Mouse (Mus musculus) kidney, adult 8-10 months (tissue): ENCODE measurements around the gene Dnajc25.

Experiments
- DNase-seq, 2 experiments: peaks; one replicate each; pipeline ENCODE4 v3.0.0; 2022

The Dnajc25 gene

DNA sequence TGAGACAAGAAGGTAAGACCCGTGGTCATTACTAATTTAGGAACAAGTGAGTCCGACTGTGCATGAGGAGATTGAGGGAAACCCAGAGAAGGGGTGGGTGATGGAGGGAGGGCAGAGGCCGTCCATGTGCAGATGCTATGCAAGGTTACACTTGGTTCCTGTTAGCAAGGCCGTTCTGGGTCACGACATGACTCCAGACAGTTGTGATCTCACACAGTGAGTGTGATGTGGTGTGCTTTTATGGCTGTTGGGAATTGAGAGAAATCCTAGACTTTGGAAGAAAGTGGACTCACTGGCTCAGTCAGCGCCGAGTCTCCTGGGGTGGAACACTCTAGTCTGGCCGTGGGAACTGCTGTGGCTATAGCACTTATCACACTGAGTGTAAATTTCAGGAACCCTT is 11.3 kb downstream of the Dnajc25 start:
- DNase-seq, result no peak

DNA sequence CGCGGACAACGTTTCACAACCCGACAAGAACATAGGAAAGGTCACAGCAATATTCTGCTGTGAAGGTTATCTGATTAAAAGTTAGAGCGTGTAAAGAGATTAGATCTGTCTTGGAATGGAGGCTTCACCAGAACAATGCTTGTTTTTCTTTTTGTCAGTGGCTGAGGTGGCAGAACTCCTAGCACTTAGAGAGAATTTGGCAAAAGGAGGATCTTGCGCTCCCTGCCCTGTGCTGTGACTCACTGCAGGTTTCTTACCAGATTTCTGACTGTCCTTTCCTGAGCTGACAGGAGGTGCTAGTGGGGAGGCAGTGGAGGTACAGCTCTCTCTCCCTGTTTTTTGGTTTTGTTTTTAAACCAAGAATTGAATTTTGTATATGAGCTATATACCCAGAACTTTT is 12.2 kb downstream of the Dnajc25 start:
- DNase-seq, result no peak

DNA sequence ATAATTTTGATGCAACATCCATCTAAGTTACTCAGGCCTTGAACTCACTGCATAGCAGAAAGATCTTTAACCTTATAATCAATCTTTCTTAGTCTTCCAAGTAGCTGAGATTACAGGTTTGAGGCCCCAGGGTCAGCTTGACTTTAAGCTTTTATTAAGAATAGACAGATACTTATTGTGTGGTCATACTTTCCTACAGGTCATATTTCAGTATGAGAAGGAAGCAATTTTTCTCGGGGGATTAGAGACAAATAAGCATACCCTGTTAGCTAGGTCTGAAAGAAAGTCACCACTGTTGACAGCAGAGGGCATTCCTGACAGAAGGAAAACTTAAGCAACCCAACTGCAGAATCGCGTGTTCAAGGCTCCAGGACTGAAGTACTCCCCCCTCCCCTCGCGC is 13.1 kb downstream of the Dnajc25 start:
- no peak for DNase-seq

DNA sequence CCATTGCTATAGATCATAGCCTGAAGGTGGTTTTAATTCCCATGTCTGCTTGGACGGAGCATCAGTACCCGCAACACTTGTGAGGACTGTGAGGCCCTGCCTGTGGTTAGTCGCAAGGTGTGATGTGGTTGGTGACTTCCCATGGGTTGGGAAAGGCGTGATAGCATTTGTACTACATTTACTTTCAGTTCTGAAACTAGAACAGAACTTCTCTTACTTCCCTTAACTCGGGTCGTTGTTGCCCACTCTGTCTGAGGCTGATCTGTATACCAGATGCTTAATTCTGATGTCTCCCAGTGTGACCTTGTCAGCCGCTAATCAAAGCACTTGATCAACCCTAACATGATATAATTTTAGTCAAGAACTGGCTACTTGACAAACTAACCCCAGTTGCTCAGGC is 14.3 kb downstream of the Dnajc25 start:
- no peak for DNase-seq

DNA sequence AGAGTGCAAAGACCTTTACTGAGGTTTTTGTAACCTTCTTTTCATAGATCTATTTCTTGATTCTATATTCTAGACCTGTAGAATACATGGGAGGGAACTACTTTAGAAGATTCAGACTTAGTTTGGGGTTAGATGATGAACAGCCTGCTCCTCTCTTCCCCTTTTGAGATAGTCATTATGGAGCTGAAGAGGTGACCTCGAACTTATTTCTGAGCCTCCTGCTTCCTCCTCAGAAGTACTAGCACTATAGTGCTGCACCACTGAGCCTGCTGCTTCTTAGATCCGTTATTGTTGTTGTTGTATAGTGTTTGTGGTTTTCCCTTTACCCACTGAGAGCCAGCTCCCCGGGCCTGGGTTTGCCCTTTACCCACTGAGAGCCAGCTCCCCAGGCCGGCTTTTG is 14.8 kb downstream of the Dnajc25 start:
- no peak for DNase-seq

DNA sequence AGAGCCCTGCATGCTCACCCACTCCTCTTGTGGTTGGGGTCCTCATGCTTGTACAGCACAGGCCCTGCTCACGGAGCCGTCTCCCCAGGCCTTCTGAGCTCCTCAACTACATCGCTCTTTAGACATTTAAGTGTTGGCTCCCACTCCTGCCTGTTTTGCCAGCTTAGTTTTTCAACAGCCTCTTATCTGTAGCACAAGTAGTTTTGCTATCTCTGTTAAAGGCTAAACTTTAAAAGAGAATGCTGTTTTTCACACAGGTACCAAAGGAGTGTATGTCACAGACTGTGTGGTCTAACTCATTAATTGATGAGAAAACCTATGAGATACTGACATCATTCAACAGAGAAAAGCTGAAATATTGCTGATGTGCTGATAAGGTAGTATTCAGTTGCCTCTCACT is 16.6 kb downstream of the Dnajc25 start:
- no peak for DNase-seq

DNA sequence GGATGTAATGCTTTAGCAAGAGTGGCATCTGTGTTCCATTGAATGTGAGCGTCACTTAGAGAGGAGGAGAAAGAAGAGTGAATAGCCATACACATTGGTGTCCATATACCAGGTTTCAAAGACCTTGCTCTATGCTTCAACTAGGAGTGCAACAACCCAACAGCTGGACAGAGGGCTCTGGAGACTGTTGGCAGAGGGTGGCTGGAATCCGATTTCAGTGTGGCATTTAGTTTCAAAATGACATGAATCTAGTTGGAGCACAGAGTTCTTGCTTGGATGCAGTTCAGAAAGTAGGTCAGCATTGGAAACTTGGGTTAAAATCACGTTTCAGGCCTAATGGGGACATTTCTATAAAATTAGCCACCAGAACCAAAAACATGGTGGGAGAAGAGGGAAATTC is 20.3 kb downstream of the Dnajc25 start:
- DNase-seq, result no peak

DNA sequence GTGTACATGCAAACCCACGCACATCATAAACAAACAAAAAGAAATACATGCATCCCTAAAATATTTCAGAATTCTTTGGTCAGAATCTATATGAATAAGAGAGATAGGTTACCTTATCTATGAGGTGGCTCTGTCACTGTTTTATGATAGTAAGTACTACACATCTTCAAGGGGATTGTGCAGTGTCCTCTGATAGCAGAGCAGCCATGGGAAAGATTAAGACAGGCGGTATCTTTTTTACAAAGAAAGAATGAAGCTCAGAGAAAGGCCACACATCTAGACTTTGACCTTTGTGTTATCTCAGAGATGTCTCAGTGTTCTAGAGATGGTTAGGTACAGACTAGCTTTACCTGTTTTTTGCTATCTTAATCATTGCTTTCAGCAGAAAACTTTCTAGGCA is 22.1 kb downstream of the Dnajc25 start:
- DNase-seq, result no peak

DNA sequence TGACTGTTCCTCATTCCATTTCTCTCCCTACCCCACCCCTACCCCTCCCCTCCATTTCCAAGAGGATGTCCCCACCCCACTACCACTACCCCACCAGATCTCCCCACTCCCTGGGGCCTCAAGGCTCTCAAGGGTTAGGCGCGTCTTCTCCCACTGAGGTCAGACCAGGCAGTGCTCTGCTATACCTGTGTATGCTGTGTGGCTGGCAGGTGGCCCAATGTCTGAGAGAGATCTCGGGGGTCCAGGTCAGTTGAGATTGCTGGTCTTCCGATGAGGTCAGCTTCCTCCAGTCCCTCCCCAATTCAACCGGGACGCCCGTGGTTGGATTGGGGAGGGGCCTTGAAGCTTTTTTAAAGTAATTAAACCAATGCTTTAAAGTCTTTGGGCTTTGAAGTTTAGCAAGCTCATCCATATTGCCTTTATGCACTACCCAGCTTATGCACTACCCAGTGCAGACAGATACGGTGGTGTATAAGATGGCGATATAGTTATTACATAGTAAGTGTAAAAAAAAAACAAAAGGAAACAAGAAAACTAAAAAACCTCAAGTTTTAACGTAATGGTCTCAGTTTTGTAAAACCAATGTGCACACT is 39.6 kb downstream of the Dnajc25 start:
- DNase-seq, result no peak

DNA sequence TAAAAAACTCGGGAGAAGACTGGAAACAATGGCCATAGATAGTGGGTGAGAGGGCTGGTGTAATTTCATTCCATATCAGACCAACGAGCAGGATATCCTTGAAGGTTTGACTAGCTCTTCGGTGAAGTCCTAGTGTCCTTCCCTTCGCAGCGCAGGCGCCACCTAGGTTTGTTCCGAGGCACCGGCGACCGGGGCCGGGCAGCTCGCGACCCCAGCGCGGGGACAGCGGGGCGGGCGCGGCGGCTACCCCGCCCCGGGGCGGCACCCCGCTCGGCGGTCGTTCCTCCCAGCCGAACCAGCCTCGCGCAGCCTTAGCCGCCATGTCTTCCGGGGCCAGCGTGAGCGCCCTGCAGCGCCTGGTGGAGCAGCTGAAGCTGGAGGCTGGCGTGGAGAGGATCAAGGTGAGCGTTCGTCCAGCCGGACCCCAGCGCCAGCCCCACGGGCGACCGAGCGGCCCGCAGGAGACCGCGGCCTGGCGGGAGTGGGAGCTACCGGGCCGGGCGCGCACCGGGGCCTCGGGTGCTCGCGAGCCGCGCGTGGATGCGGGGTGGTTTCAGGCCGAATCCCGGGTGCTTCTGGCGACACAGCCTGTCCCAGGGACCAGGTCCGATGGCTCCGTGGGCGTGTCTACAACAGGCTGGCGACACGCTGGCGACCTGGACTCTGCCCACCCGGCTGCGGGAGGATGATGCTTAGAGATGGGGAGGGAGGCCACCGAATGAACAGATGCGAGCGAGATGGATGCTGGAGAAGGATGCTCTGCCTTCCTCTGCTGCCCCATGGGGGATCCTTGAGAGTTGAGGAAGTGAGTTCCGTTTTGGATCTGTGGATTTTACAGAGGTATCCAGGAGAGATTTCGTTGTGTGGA is 40.3 kb downstream of the Dnajc25 start, which contains the start of gene Gng10:
Gene Gng10, plus strand, starts transcription at position 171 of the 868 bp plus-strand sequence.
- peak; percentile 25 to 38 for DNase-seq

DNA sequence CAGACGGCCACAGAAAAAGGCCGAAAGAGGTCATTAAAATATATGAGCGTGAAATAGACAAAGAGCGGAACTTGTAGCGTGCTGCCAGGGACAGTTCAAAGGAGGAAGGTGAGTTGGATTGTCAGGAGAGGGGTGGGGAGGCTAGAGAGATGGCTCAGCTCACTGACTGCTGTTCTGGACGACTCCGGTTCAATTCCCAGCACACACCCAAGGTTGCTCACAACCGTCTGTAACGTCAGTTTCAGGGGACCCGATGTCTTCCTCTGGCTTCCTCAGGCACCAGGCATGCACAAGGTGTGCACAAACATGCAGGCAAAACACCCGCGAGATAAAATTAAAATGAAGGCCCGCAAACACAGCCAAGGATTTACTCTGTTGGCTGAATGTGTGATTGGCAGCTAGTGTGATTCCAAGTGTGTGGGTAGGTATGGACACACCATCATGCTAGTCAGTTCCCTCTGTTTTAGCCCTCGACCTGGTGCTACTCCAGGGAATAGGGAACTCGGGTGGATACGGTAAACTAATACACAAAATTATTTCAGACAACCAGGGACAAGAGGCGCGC is 41.0 kb downstream of the Dnajc25 start:
- DNase-seq, result no peak

DNA sequence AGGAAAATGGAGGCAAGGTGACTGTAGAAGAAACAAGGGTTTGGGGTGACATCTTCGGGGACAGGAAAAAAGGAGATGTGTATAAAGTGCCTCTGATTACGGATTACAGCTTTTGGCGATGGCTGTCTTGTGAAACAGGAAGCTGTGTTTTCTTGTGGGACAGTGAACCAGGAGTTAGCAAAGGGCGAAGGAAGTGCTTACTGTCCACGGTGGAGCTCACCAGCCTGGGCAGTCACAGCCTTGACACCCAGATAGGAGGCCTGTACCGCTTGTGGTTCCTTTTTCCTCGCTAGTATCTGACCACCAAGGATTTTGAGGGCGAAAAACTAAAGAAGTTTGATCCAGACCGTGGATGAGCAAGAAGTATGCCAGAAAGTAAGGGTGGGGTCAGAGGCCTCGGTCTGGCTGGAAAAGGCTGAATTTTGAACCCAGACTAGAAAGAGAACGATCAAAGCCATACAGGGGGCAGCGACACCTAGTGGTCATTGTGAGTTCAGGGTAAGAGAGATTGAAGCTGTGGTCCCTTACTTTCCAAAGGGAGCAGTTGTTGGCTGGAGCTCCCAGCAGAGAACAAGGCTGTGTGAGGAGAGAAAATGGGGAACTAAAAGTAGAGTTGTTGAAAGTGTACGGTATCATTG is 41.7 kb downstream of the Dnajc25 start:
- peak; percentile 52 to 68 for DNase-seq

DNA sequence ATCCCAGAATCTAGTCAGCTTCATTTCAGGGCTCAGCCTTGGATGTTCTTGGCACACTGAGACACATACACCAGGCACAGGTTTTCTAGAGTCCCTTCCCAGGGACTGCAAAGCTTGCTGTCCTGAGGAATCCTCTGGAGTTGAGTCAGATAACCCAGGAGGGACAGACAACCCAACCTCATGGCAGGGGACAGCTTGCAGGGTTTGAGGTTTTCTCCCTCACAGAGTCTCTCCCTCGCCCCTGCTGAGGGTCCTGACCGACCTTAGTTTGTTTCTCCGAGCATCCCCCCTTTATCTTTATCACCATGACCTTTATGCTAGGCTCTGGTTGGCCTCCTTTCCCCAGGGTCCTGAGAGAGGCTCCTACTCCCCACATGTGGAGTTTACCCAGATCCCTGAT is 42.7 kb downstream of the Dnajc25 start:
- DNase-seq, result no peak

DNA sequence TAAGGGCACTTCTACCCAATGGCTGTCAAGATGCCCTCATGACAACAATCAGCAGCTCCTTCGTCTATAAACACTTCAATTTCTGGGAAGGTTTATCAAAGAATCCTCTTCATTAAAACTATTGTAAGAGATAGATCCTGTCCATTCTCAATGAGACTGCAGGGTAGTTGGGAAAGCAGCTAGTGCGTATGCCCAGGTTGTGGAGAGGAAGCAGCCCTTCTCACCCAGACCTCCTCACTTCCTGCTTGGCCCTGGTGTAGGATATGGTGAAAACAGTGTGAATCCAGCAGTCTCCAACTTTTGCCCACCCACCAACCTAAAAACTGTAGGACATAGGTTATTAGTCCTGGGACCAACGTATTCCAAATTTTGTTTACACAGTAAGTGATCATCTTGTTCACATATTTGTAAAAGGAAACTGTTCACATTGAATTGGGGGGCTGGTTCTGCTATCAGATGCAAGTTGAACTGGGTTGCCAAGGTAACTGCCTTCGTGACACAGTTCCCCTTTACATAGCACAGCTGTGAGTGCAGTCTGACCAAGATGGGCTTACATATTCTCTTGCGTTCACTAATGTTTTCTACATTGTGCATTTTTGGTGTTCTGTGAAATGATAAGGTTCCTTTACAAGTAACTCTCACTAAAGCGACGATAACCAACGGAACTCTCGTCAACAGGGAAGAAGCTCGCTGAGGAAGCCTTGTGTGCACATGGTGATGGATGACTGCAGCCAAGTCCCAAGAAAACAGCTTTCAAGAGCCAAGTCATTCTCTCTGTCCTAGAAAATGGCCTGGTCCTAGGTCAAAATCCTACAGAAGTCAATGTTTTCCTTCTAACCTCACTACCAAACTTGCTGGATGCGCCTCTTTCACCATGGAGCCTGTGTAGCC is 45.8 kb downstream of the Dnajc25 start:
- DNase-seq, result no peak

DNA sequence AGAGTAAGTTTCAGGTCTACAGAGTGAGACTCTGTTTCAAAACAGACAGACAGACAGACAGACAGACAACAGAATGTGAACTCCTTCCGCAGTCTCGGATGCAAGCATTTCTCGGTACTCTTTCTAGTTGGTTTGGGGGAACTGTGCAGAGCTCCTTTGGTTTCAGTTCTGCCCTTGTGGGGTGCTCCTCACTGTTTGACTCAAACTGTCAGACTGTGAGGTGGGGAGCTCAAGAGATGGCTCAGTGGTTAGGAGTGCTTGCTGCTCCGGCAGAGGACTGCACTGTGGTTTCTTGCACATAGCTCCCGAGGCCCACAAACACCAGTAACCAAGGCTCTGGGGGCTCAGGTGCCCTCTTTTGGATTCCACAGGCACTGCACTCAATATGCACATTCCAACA is 48.2 kb downstream of the Dnajc25 start:
- DNase-seq, result no peak

DNA sequence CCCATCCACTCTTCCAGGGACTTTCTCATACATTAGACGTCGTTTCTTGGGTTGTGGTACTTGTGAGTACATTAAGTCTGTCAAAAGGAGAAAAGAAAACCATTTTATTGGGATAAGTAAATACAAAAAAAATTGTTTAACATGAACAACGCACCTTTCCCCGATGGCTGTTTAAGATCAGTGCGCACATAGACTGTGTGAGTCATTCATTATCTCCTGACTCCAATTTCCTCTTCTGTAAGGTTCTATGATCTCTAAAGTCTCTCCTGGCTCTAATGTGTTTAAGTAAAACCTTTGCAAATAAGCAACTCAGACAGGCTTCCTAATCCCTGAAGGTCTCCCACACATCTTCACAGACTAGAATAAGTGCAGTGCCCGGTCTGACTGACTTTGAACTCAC is 49.0 kb downstream of the Dnajc25 start:
- no peak for DNase-seq

DNA sequence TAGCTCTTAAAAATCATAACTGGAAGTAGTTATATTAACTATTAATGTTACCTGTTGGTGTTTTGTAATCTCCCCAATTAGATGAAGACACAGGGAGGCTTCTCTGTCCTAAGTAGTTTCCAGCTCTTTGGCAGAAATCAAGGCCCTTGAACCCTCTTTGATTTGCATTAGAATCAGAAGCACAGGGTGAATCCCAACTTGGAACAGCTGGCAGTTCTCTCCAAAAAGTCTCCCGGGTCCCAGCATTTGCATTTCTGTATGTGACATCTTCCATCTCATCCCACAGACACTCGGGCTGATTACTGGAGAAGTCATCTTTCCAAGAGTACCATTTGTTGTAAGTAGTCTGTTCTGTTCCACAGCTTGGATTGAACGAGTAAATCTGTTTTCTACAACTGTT is 52.4 kb downstream of the Dnajc25 start:
- DNase-seq, result no peak

DNA sequence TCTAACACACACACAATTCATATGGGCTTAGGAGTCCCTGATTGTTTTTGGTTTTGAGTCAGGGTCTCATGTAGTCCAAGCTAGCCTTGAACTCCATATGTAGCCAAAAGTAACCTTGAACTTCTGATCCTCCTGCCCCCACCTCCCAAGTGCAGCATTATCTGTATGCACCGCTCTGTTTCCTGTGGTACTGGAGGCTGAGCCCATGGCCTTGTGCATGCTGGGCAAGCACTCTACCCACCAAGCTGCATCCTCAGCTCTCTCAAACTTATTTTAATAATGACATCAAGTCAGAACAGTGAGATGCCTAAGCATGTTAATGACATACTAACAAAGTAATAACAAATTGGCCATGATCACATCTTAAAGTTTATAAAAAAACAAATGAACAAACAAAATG is 56.2 kb downstream of the Dnajc25 start:
- no peak for DNase-seq

DNA sequence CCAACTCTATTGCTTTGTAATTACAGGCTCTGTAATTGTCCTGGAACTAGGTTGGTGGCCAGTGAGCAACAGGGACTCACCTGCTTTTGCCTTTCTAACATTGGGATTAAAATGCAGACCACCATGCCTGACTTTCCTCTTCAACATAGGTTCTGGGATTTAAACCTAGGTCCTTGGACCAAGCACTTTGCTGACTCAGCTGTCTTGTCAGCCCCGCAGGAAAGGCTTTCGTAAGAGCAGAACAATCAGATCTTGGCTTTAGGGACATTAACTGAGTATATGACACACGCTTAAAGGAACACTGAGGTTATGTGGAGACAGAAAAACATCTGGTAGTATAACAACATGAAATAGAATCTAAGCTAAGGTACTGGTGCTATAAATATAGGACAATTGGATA is 63.1 kb downstream of the Dnajc25 start:
- no peak for DNase-seq

DNA sequence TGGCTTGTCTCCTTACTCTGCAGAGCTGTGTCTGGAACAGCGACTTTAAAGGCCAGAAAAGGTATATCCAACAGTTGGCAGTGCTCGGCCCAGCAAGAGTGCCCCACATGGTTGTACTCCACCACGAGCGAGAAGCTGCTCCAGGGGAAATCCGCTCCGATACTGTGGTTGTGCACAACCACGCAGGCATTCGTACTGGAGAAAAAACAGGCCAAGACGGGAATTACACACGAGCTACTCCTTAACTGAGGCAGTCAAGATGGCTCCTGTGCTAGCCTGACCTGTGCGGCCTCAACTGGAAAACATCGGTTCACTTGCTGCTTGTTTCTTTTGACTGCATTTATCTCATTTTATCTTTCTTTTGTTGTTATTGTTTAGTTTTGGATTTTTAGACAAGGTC is 67.7 kb downstream of the Dnajc25 start:
- no peak for DNase-seq

DNA sequence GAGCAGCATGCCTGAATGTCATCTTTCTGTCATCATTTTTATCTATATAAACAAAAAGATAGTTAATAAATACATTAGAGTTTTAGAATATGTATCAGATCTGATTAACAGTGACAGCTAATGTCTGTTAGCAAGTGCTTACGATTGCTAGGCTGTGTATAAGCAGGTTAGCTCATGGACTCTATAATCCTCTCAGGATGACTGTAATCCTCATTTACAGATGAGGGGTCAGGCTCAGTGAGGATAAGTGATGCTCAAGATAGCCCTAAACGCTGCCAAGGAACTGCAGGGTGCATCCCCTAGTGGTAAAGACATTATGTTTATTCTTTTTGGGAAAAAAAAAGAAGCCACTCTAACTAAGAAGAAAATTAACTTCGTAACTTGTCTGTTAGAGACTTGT is 74.4 kb downstream of the Dnajc25 start:
- no peak for DNase-seq
